Mouse (Mus musculus): ENCODE data around the gene Ciz1. TPM values are rescaled to one million over a fixed set of nuclear protein-coding genes. Genes with fewer than 3 reads are reported as not detected.
A peak's percentile ranks its signal among the peaks of the same experiment; 100 is the strongest.

Ciz1 gene
- total RNA-seq (2021), result 10 to 100 TPM; 49.0 to 63.5 TPM
- long read RNA-seq, experiment 1, partial matches to known transcripts, result 14 of 26 reads
- long read RNA-seq, experiment 1, other reads (novel, unspliced or antisense), result 11 of 26 reads
- long read RNA-seq, experiment 2, partial matches to known transcripts, result 8 of 30 reads
- long read RNA-seq, experiment 2, other reads (novel, unspliced or antisense), result 19 of 30 reads

DNA sequence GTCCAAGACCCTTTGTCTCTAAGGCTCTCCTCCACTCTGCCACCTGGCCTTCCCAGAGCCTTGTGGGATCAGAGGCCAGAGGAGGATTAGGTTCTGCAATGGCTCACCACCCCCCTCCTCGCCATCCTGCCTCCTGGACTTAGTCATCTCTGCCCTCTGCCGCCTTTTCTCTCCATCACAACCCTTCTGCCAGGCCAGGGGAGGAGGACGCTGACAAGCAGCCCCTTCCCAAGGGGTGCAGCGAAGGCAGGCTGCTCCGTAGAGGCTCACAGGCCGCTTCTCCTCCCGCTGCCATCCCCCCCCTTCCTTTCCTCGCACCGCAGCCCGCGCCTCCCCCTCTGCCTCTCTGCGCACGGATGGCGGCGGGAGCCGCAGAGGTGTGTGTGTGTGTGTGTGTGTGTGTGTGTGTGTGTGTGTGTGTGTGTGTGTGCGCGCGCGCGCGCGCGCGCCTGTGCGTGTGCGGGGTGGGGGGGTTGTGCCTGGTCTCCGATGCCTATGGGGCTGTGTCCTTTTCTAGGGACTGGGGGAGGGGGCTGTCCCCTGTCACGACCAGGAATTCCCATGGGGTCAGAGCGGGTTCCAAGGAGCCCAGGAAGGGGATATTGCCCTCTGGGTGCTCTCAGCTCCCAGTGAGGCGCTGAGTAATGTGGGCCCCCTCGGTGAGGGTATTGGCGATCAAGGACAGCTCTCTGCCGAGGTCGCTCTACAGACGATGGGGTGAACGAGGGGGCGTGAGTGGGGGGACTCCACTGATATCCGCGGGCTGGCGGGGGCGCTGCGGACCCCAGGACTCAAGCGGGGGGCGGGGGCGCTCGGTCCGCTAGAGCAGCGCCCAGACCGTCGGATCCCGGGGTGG, at the start of gene Ciz1:
Ciz1 (plus strand) TSS at position 177 of the 856 bp plus-strand sequence.
- peak; percentile 49 for DNase-seq

DNA sequence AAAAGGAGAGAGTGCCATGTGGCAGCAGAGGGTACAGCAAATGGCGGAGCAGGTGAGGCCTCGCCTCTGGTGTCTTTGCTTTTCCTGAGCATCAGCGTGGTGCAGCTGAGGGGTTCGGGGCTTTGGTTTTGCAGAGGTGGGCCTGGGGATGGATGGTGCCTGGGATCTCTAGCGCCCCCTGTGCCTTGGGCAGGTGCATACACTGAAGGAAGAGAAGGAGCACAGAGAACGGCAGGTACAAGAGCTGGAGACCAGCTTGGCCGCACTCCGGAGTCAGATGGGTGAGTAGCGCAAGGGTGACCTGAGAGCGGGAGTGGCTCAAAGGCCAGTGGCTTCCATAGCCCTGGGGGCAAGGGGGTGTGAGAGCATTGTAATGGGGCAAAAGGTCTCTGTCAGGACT, 49.2 kb upstream of the Ciz1 start:
- no peak for DNase-seq

- peak; percentile 69 for DNase-seq
These were observed 47.8 kb upstream of the Ciz1 start for GRCm38 (mm10) chr2:32304145-32304832.

DNA sequence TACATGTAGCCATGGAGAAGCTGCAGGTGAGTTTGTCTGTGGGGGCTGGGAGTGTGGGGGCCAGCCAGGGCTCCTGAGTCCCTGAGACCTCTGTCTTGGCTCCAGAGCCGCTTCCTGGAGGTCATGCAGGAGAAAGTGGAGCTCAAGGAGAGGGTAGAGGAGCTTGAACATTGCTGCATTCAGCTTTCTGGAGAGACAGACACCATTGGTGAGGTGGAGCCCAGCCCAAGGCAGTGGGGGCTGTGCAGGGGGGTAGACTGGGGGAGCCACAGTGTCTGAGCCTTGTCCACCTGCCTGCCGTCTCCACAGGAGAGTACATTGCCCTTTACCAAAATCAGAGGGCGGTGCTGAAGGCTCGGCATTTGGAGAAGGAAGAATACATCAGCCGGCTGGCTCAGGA, 46.5 kb upstream of the Ciz1 start:
- DNase-seq, result no peak

- no peak for DNase-seq
These were observed 46.0 kb upstream of the Ciz1 start for GRCm38 (mm10) chr2:32306176-32306575.

DNA sequence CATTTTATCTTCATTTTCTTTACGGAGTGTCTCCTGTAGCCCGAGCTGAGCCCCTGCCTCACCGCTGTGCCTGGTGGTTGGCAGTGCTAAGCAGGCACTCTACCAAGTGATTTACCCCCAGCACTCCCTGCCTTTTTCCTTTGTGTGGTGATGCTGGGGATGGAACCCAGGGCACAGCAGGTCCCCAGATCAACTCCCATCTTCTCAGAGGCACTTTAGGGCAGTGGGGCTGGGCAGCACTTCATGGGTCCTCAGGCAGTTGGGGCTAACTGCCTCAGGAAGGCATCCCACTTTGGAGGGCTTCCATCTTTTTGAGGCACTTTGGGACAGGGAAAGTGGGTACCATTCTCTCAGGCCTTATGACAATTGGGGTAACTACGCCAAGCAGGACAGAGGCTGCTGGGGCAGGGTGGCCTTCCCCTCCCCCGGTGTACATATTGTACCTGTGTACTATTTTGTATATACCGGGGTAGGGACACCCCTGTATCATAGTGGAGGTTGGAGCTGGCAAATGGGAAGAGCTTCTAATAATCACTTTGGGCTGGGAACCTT, 44.8 kb upstream of the Ciz1 start:
- DNase-seq, result no peak

- peak; percentile 74 for DNase-seq
These were observed 44.0 kb upstream of the Ciz1 start for GRCm38 (mm10) chr2:32307941-32308760.

DNA sequence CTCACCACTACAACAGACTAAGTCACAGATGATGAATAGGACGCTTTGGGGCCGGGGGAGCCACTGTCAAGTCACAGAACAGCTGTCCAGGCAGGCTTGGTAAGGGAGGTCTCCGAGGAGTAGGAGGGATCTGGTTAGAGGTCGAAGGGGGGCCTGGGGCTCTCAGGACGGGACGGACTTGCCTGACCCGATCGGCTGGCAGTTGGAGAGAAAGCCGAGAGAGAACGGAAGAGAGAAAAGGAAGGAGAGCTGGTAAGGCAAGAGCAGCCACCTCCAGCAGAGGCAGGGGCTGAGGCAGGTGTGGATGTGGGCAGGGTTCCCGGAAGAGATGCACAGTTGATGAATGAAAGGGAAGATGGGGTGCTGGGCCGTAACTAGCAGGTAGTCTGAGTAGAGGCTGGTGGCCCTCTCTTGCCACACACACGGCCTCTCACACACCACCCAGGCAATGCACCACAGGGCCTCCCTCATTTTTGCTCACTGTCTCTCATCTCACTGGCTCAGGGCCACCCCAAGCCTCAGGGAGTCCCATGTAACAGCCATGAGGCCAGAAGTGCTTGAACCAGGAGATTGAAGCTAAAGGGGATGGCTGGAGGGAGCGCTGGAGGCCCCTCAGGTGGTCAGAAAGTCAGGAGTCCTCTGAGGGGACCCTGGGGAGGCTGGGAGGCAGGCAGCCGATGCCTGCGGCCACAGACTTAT, 43.1 kb upstream of the Ciz1 start:
- no peak for DNase-seq

DNA sequence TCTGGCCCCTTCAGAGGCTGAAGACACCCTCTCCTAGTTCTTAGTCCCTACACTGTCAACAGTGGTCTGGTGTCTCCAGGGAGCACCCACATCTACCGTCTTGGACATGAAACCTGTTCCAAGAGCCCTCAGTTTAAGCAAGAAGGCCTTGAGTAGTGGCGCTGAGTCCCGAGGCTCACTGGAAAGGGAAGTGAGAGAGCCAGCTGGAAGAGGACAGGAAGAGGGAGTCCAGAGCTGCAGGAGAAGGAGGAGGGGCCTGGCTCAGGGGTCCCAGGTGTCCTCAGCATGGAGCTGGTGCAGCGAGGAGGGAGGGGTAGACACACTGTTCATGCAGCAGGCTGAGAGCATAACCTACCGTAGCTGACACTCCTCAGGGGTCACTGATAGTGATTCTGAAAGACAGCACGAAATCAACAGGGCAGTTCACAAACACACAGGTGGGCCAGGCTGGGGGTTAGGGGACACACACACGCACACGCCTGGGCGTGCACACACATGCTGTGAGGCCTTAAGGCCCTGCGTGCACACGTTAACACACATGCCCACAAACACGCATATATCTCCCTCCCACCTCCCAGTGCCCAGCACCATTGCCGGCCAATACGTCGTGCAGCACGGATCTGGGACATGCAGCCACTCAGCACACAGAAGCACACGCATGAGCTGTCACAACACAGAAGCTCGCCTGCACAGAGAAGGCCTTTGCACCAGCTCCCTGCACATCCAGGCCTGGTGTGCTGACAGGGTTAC, 41.9 kb upstream of the Ciz1 start:
- DNase-seq, result no peak

DNA sequence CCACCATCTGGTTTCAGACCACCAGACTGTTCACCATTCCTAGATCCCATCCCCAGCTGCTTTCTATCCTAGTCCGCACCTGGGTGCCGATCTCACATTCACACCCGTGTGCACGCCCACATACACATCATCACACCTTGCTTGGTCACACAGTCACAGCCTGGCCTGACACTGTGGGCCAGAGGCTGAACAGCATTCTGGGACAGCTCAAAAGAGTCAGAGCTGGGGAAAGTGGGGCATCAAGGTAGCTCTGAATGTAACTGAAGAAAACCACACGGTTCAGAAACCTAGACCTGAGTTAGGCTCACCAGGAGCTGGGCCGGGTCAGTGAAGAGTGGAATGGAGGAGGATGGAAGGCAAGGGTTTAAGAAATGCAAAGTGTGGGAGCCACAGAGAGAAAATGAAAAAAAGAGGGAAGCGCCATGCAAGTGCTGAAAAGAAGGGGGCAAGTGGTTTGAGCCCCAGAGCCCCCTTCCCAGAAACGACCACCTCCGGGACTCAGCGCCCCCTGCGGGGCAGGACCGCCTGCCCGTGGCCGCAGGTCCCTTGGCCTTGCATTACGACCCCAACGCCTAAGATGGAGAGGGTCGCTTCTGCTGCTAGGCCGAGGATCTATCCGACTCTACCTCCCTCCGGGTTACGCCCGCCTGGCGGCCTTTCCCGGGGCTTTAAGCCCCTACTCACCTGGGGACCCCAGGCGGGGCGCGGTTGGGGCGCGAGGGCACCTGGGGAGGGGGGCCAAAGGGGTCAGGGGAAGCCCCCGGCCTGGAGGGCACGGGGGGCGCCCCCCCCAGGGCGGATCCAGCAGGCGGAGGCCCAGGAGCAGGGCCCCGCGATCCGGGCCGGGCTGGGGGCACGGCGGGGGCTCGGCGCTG, 40.4 kb upstream of the Ciz1 start:
- DNase-seq, result no peak

- DNase-seq, result peak; percentile 93
These were observed 39.7 kb upstream of the Ciz1 start for GRCm38 (mm10) chr2:32312318-32312964.

DNA sequence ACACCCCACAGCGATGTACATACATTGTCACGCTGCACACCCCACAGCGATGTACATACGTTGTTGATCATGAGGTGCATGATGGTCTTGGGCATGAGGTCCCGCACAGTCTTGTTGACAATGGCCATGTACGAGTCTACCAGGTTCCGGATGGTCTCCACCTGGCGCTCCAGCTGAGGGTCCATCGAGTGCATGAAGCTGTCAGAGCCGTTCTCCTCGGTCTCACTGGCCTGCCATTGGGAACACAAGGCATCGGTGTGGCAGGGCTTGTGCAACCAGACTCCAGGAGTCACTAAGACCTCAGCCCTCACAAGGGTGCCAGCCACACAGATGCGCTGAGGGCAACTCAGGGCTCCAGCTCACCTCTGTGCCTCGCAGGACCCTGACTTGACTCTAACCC, 37.3 kb upstream of the Ciz1 start:
- no peak for DNase-seq

DNA sequence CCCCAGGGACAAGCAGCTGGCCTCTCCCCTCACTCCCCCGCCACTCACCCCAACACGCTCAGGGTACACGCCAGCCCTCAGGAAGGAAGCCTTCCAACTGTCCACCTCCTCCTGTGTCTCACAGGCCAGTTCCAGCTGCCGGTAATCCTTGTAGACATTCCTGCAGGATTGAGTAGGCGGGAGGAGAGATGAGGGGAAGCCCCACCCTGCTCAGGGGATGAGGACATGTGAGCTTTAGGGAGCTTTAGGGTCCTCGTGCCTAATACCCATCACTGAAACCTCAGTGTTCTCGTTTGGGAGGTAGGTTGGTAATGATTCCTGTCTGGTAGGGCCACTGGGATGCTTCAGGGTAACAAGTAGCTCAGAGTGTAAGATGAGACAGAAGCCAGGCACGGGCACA, 36.4 kb upstream of the Ciz1 start:
- no peak for DNase-seq

DNA sequence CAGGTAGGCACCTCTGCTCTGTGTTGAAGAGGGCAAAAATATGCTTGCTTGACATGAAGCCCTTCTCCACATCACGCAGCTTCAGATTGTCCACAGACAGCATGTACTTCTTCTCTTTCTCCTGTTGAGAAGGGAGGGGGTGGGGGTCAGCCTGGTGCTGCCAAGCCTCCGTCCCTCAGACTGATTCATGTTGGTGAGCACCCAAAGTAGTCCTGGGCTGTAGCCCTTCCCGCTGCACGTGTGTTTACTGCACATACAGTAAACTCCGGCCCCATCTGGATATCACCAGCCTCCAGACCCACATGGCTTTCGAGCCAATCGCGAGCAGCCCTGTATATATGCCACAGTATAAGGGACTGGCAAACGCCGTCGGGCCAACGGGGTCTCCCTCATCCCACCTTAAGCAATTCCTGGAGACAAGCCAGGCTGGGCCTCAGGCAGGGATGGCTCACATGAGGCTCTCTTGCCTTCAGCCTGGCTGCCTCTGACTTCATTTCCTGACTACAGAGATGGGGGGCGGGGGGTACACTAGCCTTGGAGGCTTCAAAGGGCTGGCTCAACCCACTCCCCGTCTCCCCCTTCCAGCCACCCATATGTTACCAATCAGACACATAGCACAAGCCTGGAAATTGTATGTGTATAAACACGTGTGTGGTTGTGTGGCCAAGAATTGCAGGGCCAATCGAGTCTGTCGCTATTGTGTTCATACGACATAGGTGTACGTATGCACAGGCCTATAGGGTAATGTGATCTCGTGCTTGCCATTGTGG, 35.1 kb upstream of the Ciz1 start:
- DNase-seq, result no peak

- peak; percentile 40 for DNase-seq
These were observed 34.2 kb upstream of the Ciz1 start for GRCm38 (mm10) chr2:32317791-32318417.

DNA sequence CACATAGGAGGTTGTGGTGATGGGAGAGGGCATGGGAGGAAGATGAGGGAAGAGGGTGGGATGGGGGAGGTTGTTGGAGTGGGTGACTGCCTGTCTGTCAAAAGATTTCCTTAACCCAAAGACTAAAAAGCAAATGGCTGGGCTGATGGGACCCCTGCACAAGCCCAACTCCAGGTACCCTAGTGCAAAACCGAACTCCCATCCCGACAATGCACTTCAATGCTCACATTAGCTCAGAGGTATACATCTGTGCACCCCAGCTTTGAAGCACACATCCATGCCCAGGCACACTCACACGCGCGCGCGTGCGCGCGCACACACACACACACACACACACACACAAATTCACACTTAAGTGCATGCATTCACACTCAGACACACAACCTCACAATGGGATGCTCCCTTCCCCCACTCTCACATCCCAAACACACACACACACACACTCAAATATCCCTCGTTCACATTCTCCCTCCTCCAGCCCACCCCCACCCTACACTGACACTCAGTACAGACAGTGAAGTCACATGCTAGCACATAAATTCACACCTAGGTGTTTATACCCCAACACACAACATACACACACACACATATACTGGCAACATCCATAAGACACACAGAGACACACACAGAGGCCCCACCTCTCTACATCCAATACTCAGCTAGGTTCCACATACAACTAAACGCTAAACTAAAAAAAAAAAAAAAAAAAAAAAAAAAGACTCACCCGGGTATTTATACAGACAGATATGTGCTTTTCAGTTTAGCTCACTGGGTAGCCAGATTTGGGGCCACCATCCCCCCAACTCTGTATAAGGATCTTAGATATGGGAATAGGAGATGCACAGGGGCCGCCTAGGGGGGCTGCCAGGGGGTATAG, 33.2 kb upstream of the Ciz1 start:
- no peak for DNase-seq
